Mouse (Mus musculus): ENCODE measurements around the gene Ntrk2. TPM values are rescaled to one million over a fixed set of nuclear protein-coding genes. Genes with fewer than 3 reads are reported as not detected.
A peak's percentile ranks its signal among the peaks of the same experiment; 100 is the strongest.

Gene Ntrk2
- 100 to 1,000 TPM; 313 to 329 TPM for total RNA-seq (2021)
- long read RNA-seq, experiment 1, full-length matches to known transcripts: 72 of 169 reads
- long read RNA-seq, experiment 1, partial matches to known transcripts: 37 of 169 reads
- long read RNA-seq, experiment 1, other reads (novel, unspliced or antisense): 60 of 169 reads
- long read RNA-seq, experiment 2, full-length matches to known transcripts: 92 of 248 reads
- long read RNA-seq, experiment 2, partial matches to known transcripts: 92 of 248 reads
- long read RNA-seq, experiment 2, other reads (novel, unspliced or antisense): 64 of 248 reads

DNA sequence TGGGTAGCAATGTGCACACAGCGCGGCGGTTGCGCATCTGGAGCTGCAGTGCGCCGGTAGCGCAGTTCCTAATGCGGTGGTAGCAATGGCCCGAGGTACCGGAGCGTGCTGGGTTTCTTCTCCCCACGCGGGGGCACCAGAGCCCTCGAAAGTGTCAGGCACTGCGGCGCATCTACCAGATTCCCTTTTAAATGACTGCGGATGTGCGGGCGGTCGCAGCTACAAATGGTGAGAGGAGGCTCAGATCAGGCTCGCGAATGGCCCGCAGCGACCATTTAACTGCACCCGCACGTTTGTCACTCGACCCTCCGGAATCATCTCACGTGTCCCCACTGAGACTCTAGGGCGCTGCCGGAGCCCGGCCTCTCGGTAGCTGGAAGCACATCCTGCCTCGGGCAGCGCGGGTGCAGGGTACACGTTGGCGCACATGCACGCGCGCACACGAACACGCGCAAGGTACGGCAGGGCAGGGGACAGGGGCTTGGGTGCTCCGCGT lies at the start of gene Ntrk2:
Ntrk2 (plus strand) TSS at position 173 of the 496 bp plus-strand sequence.
- peak within 1 kb of the TSS; percentile 96 for H3K4me3 ChIP-seq
- peak; percentile 93 to 94 for DNase-seq (ENCODE audit: low spot score in 2 of 2)
- peak; percentile 92 for TF ChIP-seq CTCF (conservative IDR thresholded peaks at IDR 0.05)
- peak within 1 kb of the TSS; percentile 100 for H3K27ac ChIP-seq

DNA sequence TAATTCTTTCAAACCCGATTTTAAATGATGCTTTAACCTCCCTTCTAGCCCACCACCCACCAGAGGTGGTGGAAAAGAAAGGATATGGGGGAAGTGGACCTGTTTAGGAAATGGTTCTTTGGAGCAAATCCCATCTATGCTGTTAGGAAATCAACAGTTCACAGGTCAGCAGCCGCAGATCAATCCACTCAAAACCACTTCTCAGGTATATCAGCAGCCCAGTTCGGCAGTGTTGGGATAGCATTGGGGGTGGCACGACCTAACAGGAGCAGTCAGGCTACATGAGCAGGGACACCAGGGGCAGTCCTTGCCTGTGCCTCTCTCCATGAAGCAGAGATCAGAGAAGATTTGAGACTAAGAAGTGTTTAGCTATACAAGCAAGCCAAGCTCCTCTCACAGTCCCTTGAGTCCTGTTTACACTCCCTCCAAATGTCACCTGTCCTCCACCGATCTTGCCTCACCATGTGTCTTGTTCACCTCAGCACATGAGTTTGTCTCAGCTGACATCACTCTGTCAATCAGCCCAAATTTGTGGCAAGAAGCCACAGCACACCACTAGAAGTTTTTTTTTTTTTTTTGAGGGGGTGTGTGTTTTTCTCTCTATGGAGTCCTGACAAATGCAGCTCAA lies 45.3 kb upstream of the Ntrk2 start:
- H3K27ac ChIP-seq: no peak overlapping the region
- no peak for DNase-seq (ENCODE audit: low spot score in 2 of 2)
- no peak for TF ChIP-seq CTCF (conservative IDR thresholded peaks at IDR 0.05)
- no peak overlapping the region for H3K4me3 ChIP-seq

DNA sequence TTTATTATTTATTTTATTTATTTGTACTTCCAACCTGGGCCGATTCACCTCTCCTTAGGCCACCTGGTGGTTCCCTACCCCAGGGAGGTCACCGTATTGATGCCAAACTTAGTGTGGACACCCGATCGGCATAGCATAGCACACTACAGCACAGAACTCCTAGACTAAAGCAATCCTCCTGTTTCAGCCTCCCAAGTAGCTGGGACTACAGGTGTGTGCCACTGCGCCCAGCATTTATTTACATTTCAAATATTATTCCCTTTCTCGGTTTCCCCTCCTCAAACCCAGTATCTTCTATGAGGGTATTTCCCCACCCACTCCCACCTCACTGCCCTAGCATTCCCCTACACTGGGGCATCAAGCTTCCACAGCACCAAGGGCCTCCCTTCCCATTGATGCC lies 38.1 kb upstream of the Ntrk2 start:
- no peak for DNase-seq (ENCODE audit: low spot score in 2 of 2)
- Histone ChIP-seq H3K27ac (no peak overlapping the region), H3K4me3 (no peak overlapping the region)
- TF ChIP-seq CTCF (conservative IDR thresholded peaks at IDR 0.05): no peak

DNA sequence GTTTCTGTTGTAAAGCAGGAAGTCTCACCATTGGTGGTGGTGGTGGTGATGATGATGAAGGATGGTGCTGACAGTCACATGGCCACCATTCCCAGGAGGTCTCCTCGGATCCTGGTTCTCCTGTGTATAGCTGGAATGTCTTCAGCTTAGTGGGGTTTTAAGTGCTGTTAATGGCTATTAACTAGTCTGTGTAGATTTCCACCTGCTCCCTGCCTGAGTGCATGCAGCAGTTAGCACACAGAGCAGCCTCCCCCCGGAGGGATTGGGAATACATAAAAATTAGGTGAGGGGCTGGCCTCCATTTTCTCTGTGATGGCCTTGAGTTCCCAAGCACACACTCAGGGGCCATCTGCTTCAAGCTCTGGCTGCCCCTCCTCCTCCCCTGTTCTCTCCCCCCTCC lies 36.9 kb upstream of the Ntrk2 start:
- H3K4me3 ChIP-seq: no peak overlapping the region
- no peak for DNase-seq (ENCODE audit: low spot score in 2 of 2)
- no peak for TF ChIP-seq CTCF (conservative IDR thresholded peaks at IDR 0.05)

DNA sequence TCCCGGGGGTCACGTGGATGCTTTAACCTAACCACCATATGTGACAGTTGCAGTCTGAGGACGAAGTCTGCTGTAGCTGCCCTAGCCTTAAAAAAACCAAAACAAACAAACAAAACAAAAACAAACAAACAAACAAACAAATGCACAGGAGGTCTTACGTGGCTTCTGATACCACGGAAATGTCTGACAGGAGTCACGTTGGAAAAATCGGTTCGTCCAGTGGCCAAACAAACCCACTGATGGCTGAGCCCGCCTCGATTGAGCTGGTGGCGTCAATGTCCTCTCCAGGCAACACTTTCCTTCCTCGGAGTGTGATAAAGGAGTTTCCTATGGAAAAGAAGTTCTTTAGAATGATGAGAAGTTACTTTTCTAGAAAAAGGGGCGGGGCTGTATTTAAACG lies 27.1 kb upstream of the Ntrk2 start:
- H3K27ac ChIP-seq: no peak overlapping the region
- TF ChIP-seq CTCF (conservative IDR thresholded peaks at IDR 0.05): no peak
- H3K4me3 ChIP-seq: no peak overlapping the region
- no peak for DNase-seq (ENCODE audit: low spot score in 2 of 2)

More for the DNA sequence above, 36.9 kb upstream of the Ntrk2 start:
- H3K27ac ChIP-seq: no peak overlapping the region

DNA sequence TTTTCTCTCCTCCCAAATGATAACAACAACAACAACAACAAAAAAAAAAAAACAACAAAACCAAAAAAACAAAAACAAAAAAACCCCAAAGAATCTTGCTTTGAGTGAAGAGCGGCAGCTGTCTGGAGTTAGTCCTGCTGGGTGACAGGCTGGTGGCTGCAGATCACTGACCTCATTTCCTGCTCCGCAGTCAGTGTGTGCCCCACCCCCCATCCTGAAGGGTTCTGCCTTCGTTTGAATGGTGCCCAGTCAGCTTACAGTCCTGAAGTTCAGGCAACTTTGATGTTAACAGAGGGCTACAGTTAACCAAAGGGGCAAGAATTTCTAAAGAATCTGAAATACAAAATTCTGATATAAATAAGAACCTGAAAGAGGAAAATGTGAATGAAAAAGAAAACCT lies 19.9 kb upstream of the Ntrk2 start:
- no peak for TF ChIP-seq CTCF (conservative IDR thresholded peaks at IDR 0.05)
- Histone ChIP-seq H3K4me3 (no peak overlapping the region), H3K27ac (no peak overlapping the region)
- no peak for DNase-seq (ENCODE audit: low spot score in 2 of 2)

DNA sequence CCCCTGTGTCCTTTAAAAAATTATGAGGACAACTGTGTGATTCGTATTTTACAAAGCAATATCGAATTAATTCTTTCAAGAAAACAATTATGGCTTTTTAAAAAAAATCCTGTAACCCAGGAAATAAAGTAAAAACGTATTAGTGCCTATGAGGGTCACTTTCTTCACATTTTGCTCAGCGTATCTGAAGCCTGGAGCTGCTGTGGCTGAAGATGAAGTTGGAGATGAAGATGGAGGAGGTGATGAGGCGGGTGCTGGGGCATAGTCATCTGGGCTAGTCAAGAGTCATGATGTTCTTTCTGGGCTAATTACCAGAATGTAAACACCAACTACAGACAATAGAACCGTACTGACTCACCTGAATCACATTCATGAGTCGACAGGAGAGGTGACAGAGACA lies 15.6 kb upstream of the Ntrk2 start:
- H3K4me3 ChIP-seq: no peak overlapping the region
- no peak overlapping the region for H3K27ac ChIP-seq
- no peak for TF ChIP-seq CTCF (conservative IDR thresholded peaks at IDR 0.05)
- no peak for DNase-seq (ENCODE audit: low spot score in 2 of 2)

DNA sequence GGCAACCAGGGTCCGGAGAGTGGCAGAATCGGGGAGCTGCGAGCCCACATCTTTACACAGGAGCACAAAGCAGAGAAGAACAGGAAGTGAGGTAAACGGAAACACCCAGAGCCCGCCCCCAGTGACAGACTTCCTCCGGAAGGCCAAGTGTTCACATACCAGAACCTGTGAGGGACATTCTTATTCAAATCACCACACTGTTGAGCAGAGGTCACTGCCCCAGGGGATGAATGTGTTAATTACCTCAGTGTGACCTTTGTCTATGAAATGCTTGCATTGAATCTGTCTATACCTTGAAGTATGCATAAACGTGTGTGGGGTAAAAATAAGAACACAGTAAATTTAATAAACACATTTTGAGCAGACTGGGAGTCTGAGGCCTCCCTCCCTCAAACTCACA lies 9.0 kb upstream of the Ntrk2 start:
- H3K27ac ChIP-seq: no peak overlapping the region
- no peak for TF ChIP-seq CTCF (conservative IDR thresholded peaks at IDR 0.05)
- H3K4me3 ChIP-seq: no peak overlapping the region
- DNase-seq (ENCODE audit: low spot score in 2 of 2): no peak

DNA sequence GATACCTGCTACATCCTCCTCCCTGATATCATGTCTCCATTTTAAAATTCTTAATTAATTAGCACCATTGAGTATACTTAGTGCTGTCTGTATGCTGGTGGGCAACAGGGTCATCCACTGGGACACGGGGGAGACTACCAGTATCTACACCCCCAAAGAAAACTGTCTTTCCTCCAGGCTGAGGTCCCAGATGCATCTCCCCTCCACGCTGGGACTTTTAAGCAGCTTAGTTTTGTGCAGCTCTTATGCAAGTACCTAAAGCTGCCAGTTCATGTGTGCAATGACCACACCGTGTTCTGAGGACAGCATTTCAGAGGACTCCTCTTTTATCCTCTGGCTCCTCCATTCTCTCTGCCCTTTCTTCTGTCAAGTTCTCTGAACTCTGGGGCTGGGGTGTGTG lies 5.1 kb upstream of the Ntrk2 start:
- no peak overlapping the region for H3K27ac ChIP-seq
- no peak for DNase-seq (ENCODE audit: low spot score in 2 of 2)
- TF ChIP-seq CTCF (conservative IDR thresholded peaks at IDR 0.05): no peak
- H3K4me3 ChIP-seq: no peak overlapping the region

DNA sequence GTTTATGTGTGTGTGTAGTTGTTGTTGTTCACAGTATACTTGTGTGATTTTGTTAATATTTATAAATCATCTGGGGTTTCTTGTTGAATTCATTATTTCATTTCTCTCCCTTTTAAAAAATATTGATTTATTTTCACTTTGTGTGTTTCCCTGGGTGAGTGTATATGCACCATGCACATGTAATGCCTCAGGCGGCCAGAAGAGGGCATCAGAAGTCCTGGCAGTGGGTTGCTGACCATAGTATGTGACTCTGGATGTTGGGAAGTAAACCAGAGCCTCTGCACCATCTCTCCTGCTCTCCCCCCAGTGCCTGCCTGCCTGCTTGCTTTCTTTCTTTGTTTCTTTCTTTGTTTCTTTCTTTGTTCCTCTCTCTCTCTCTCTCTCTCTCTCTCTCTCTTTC lies 2.5 kb upstream of the Ntrk2 start:
- DNase-seq (ENCODE audit: low spot score in 2 of 2): no peak
- no peak overlapping the region for H3K27ac ChIP-seq
- H3K4me3 ChIP-seq: no peak overlapping the region
- TF ChIP-seq CTCF (conservative IDR thresholded peaks at IDR 0.05): peak; percentile 56

DNA sequence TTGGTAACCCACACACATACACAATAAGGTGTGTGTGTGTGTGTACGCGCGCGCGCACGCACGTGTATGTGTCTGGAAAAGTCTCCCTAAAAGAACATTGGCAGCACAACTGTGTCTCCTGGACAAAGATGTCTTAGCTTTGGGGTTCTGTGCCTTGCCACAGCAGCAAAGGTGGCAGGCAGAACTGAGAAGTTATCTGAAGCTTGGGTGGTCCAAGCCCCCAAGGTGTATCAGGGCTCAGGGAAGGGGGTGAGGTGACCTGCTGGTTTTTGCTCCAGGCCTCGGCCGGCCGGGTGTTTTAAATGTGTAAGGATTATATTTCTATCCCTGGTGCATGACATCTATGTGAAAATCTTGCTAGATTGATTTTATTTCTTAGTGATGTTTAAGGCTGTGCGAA lies 536 bp upstream of the Ntrk2 start:
- Histone ChIP-seq H3K27ac (peak overlapping the region; percentile 100), H3K4me3 (peak overlapping the region; percentile 96)
- DNase-seq (ENCODE audit: low spot score in 2 of 2): no peak
- TF ChIP-seq CTCF (conservative IDR thresholded peaks at IDR 0.05): no peak

DNA sequence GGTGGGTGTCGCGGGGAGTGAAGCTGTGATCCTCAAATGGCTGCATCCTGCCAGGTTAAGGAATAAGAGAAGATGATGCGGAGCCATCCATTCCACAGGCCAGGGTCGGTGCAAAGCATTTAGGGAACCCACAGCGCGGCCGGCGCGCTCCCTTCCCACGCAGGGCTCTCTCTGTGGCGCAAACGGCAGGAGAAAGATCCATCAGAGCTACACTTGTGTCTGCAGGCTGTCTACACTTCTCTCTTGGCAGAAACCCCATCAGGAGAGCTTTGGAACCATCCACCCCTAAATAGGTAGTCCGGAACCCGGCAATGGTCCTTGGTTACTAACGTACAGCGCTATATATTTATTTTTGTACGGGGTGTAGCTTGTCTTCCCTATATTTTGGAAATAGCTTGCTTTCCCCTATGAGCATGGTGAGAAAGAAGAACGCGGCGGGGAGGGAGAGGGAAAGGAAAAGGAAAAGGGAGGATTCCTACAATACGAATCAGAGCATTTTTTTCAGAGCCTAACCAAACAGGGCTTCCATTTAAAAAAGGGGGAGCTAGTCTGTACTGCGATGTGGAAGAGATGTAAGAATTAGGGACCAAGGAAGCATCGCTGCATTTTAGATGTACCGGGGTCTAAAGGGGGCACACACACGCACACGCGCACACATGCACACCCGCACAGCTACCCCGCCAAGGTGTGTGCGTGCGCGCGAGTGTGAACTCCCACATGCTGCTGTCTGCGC lies 693 bp downstream of the Ntrk2 start:
- H3K4me3 ChIP-seq: peak overlapping the region; percentile 96
- TF ChIP-seq CTCF (conservative IDR thresholded peaks at IDR 0.05): no peak
- DNase-seq (ENCODE audit: low spot score in 2 of 2): no peak
- peak overlapping the region; percentile 100 for H3K27ac ChIP-seq

DNA sequence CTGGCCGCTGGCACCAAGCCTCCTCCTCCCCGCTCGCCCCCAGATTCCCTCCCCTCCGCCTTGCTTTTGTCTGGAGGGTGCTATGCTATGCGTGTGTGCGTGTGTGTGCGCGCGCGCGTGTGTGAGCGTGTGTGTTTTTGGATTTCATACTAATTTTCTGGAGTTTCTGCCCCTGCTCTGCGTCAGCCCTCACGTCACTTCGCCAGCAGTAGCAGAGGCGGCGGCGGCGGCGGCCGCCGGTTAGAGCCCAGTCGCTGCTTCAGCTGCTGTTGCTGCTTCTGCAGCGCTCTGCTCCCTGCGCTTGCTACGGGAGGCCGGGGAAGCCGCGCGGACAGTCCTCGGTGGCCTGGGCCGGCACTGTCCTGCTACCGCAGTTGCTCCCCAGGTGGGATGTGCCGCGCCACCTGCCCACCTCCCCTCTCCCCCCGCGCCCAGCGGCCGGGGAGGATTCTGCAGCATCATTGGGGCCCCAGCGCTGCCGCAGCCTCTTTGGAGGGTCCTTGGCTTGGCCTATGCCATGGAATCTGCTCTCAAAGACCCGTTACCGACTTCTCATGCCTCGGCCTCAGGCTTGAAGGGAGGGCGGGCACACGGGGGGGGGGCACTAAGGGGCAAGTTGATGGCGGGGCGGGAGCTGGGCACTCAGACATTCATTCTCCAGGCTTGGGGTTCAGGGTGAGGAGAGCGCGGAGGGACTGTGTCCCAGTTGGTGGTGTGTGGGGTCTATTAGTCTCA lies 1.4 kb downstream of the Ntrk2 start:
- peak; percentile 85 to 93 for DNase-seq (ENCODE audit: low spot score in 2 of 2)
- TF ChIP-seq CTCF (conservative IDR thresholded peaks at IDR 0.05): peak; percentile 29
- Histone ChIP-seq H3K27ac (peak overlapping the region; percentile 100), H3K4me3 (peak overlapping the region; percentile 96)

Measured in layer of hippocampus, adult 2 months (tissue).